Mouse (Mus musculus) neutrophil, adult 5-6 weeks (primary cell): ENCODE measurements around the gene Akap8. TPM values are rescaled to one million over a fixed set of nuclear protein-coding genes. Genes with fewer than 3 reads are reported as not detected.

Experiments
- ATAC-seq: fragments of 151-379, 151-347 bp; 2 replicates; pipeline ENCODE4 v1.8.0; 2017; ENCODE audit warnings: mild to moderate bottlenecking, moderate TSS enrichment; ENCODE audit not compliant: insufficient number of reproducible peaks, poor library complexity, low FRiP score, severe bottlenecking; ENCODE audit errors: extremely low read depth
- total RNA-seq: library from RNA; stranded (forward); fragments of 200-1000 nt; gene quantifications from 2 replicates; pipeline ENCODE4 v1.2.3, GENCODE M21; 2017

The Akap8 gene
- total RNA-seq, 1 experiment from 2014 or later = 227 TPM

DNA sequence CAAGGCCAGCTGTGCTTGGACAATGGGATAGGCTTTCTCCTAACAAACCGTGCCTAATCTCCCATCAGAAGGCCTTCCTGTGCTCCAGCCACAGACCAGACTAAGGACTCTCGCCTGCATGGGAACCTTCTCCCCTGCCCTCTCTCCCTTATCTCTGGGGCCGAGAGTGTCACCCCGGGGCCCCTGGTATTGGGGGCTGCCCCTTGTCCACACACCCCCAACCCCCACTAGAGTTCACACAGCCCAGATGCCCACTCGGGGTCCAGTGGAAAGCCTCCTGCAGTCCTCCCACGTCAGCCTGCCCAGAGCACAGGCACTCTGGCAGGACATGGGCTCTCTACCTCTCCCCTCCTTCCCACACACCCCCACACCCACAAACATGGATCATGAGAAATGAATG, 63.1 kb downstream of the Akap8 start:
- ATAC-seq = no peak

DNA sequence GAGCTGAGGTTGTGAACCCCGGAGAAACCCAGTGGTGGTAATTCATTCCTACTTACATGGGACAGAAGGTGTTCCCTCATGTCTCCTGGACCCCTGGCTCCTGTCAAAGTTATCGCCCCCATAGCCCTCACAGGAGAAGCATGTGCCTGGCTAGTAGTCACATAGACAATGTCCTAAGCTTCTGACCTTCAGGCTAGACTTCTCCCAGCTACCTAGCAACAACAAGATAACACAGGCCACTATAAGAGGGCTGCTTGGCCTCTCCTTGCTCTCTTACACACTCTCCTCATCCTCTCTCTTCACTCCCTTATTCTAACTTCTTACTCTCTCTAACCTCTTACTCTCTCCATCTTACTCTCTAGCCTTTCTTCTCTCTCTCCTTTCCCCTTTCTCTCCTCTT, 63.6 kb downstream of the Akap8 start:
- ATAC-seq = no peak

DNA sequence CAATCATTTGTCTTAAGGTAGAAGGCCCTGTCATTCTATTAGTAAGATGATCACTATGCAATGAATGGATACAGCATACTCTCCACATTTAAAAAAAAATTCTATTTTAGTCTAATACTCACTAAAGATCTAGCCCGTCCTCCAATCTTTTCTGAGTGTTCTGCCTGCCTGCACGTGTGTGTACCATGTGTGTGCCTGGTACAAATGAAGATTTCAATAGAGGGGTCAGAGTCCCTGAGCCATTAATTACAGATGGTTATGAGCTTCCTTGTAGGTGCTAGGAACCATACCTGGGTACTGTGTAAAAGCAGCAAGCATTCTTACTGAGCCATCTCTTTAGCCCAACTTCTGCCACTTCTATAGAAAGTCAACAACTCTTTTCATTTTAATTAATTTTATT, 64.1 kb downstream of the Akap8 start:
- ATAC-seq = no peak

Other genes starting within 250 kb of the Akap8 start
- not detected in 2 replicates for gene Notch3, start 154.4 kb downstream of the Akap8 start, total RNA-seq
- 0.37 and 0.58 TPM in 2 replicates for gene Ephx3, start 131.7 kb downstream of the Akap8 start, total RNA-seq
- gene Brd4, start 36.5 kb downstream of the Akap8 start, total RNA-seq = 70.2 and 73.6 TPM in 2 replicates
- gene Akap8l, start 29.4 kb upstream of the Akap8 start, total RNA-seq = 275 and 277 TPM in 2 replicates
- 9.1 and 12.3 TPM in 2 replicates for gene Wiz, start 68.2 kb upstream of the Akap8 start, total RNA-seq
- gene Rasal3, start 82.3 kb upstream of the Akap8 start, total RNA-seq = 190 and 210 TPM in 2 replicates
- 8.3 and 8.8 TPM in 2 replicates for gene Pglyrp2, start 102.9 kb upstream of the Akap8 start, total RNA-seq
- gene Cyp4f39, start 131.5 kb upstream of the Akap8 start, total RNA-seq = not detected in 2 replicates
- gene Cyp4f17, start 184.8 kb upstream of the Akap8 start, total RNA-seq = 0.49 and 1.0 TPM in 2 replicates
- 7.4 and 10.9 TPM in 2 replicates for gene Cyp4f16, start 215.3 kb upstream of the Akap8 start, total RNA-seq